Mouse (Mus musculus): ENCODE data around the gene Ceacam9.

DNA sequence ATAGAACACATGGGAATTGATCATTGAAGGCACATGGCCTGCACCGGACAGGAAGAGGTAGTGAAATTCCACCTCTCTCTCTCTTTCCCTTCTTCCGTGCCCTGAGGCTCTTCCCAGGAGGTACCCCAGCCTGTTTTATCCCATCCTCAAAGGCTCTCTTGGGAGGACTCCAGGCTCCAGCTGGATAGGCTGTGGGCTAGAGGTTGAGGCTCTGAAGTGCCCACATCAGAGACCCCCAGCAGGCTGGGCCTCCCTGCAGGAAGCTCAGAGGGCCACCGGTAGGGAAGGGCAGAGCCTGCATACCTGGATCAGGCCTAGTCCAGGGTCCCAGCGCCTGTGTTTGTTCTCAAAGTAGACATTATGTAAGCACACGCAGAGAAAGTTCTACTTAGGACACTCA, 39.9 kb downstream of the Ceacam9 start:
- TF ChIP-seq CTCF (IDR thresholded peaks at IDR 0.05; ENCODE audit: control insufficient read depth, insufficient read depth, insufficient replicate concordance, low read depth, low read length), result no peak
- no peak for TF ChIP-seq POLR2A (IDR thresholded peaks at IDR 0.05; ENCODE audit: control insufficient read depth, low read depth, low read length)

Data from testis, adult 2 months (tissue).